Mouse (Mus musculus) spleen, postnatal 14 days (tissue): ENCODE results near the gene Wdr62.

Experiments
- DNase-seq, 2 experiments: peaks; one replicate each; pipeline ENCODE4 v3.0.0; 2021 to 2022; ENCODE audit warnings: low spot score in 2 of 2

The Wdr62 gene

GRCm38 (mm10) chr7:30279951-30280669 is at the start of gene Wdr62, which contains the start of gene Thap8:
TSS of gene Wdr62 (minus strand) at chr7:30280419.
TSS of gene Thap8 (plus strand) at chr7:30280094.
- DNase-seq, result peak; percentile 83 to 89

DNA sequence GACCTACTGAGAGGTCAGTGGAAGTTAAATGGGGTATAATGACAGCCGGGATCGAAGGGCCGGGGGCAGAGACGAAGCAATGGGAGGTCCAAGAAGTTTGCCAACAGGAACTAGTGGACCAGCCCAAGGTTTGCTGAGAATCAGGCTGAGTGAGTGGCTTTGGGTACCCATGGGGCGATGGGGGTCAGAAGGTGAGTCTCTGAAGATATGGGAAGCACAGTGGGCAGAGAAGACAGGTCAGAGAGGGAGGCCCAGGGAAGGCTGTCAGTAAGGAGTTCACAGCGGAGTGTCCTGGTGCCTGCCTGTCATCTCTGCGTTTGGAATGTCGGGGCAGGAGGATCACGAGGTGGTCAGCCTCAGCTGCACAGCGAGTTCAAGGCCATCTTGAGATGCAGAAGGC is 48.2 kb upstream of the Wdr62 start:
- no peak for DNase-seq

DNA sequence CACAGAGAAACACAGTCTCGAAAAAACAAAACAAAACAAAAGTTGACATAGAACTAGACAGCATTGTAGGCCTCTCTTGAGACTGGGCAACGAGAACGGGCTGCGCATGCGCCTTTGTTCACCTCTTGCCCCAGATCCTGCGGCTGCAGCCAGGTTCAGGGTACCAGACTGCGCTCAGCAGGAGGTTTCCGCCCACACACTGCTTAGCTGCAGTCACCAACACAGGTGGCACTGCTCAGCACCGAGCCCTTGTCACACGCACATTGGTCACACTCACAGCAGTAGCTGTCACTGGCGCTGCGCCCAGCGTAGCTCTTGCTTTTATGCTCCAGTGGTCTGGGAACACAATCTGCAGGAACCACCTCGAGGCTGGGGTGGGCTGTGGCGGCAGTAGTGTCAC is 46.9 kb upstream of the Wdr62 start:
- no peak for DNase-seq

- no peak for DNase-seq
These were observed 46.2 kb upstream of the Wdr62 start for GRCm38 (mm10) chr7:30326427-30326826.

- DNase-seq, result peak; percentile 27 to 61
These were observed 45.1 kb upstream of the Wdr62 start for GRCm38 (mm10) chr7:30325364-30325763.

GRCm38 (mm10) chr7:30324300-30324944 is 44.2 kb upstream of the Wdr62 start:
- no peak for DNase-seq

GRCm38 (mm10) chr7:30323795-30324194 is 43.6 kb upstream of the Wdr62 start, which contains the start of gene Sdhaf1:
TSS of gene Sdhaf1 (minus strand) at chr7:30323895.
- no peak for DNase-seq

GRCm38 (mm10) chr7:30322865-30323264 is 42.6 kb upstream of the Wdr62 start:
- no peak for DNase-seq

DNA sequence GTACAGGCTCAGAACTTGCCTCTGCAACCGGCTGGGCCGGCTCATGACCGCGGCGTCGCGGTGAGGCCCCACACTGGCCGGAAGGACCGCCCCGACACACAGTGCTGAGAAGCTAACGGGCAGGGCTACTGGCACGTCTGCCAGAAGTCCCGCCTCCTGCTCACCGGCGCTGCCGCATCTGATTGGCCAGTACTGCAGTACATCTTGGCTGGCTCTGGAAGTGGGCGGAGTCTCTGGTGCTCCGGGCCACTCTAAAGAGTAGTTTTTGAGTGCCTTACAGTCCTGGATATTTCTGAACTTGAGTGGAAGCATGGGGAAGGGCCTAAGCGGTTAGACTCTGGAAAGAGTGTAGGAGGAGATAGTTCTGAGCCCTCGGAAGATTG is 42.1 kb upstream of the Wdr62 start:
- peak; percentile 92 to 94 for DNase-seq

DNA sequence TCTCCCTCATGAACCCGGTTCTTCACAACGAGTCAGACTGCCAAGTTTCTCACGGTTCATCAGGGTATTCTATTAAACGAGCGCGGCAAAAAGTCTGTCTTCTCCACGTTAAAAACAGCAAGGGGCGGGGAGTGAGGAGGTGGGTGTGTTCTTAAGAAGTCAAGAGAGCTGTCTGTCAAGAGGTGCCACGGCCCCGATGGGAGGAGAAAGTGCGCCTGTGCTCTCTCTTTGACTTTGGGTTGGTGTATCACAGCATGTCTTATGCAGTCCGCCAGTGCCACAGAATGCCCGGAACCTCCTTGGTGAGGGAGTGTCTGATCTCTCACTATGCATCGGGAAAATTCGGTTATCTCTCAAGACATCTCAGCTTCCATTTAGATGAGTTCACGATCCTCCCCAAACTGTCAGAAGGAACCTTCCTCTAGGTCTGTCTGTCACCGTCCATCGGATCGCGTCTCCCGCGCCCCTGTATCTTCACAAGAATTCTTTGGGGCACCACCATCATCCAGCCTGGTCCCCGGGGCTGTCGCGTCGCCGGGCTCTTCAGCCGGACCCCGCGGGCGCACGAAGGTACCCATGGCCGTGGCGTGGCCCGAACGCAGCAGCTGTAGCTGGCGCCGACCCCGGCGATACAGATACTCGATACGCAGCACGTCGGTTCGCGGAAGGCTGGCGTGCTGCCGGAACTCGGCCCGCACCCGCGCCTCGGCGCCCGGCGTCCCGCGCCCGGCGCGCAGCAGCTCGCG is 41.5 kb upstream of the Wdr62 start, which contains the start of gene E130208F15Rik:
E130208F15Rik (plus strand) TSS at position 202 of the 746 bp plus-strand sequence.
- peak; percentile 37 to 51 for DNase-seq

DNA sequence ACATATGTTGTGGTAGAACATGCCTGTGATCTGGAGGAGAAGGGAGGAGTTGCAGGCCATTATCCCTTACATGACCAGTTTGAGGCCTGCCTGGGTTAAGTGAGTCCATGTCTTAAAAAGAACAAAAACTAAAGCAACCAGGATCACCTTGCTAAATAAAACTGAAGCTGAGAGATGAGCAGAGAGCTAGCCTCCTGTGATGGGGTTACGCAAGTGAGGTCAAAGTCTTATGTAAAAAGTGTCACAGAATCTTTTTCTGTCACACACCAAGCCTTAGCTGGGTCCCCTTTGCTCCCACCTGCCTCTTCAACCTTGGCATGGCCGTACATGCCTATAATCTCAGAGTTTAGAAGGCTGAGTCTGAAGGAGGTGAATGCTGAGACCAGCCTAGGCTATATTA is 40.7 kb upstream of the Wdr62 start:
- DNase-seq, result no peak

DNA sequence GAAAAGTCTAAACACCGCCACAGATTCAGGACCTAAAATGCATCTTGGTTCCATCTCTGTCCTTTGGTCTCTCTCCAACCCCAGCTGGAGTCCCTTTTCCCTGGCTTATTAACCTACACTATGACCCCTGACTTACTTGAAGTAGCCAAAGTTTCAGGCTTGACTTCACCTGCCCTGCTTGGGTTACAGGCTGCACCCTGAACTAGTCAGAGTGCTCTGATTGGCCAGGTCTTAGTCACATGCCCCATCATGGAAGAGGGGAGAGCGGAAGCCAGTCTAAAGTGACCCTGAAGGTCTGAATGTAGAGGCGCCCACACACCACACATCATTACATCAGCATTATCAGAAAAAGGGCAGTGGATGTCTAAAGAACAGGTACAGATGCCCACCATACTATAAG is 37.9 kb upstream of the Wdr62 start:
- DNase-seq, result no peak

- DNase-seq, result no peak
These were observed 35.6 kb upstream of the Wdr62 start for GRCm38 (mm10) chr7:30315559-30316529.

DNA sequence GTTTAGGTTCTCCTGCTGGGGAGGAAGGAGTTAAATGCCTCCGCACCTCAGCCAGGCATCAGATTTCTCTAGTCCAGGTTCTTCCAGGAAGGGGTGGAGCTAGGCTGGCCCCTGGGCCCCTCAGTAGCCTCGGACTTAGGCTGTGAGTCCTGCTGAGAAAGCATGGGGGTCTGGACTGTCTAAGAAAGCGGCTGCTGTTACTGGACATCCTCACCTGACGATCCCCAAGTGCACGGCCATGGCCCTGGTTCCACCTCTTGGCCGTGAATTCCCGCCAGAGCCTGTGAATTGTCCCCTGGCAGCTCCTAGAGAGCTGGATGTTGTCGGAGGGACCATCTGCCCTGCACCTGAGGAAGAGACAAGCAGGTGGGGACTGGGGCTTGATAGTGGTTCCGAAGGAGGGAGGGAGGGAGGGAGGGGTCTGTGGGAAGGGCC is 34.5 kb upstream of the Wdr62 start, which contains the start of gene Syne4:
Syne4 (plus strand) TSS at position 87 of the 435 bp plus-strand sequence.
- no peak for DNase-seq

- DNase-seq, result no peak
These were observed 33.6 kb upstream of the Wdr62 start for GRCm38 (mm10) chr7:30313666-30314320.

- DNase-seq, result no peak
These were observed 29.9 kb upstream of the Wdr62 start for GRCm38 (mm10) chr7:30310136-30310535.

DNA sequence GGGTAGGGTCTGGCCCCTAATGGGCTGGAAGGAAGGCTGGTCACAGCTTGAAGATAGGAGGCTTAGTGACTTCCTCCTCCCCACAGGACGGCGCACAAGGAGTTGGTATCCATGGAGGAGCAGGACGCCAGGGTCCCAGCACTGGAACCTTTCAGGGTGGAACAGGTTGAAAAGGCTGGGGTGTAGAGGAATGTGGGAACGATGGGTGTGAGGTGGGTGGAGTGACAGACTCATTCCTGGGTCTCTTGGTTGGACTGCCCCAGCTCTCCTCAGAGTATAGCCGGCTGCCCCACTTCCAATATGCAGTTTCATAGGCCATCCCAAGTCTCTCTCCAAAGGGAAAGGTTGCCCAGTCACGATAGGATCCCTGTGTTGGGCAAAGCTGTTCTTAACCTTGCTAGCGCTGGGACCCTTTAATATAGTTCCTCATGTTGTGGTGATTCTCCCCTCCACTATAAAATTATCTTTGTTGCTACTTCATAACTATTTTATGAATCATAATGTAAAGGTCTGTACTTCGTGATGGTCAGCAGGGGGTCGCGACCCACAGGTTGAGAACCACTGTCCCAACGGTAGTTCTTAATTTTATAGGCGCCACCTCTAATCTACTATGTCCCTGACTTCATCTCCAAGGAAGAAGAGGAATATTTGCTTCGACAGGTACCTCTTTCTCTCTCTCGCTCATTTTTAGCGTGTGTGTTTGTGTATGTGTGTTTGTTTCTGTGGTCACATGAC is 29.3 kb upstream of the Wdr62 start:
- no peak for DNase-seq

GRCm38 (mm10) chr7:30308076-30309005 is 28.1 kb upstream of the Wdr62 start, which contains the start of gene Alkbh6:
TSS of gene Alkbh6 (plus strand) at chr7:30308717.
- DNase-seq, result peak; percentile 71 to 76
